Mouse (Mus musculus): ENCODE measurements around the gene Ltbp1. TPM values are rescaled to one million over a fixed set of nuclear protein-coding genes. Genes with fewer than 3 reads are reported as not detected.

Gene Ltbp1
- polyA plus RNA-seq, 1 experiment, result 7.6 TPM

GRCm38 (mm10) chr17:75204065-75204464 lies 198.7 kb downstream of the Ltbp1 start:
- 90% methylated on average over 1 of the region's 1 CpGs for WGBS
- no peak for DNase-seq (ENCODE audit: low read depth, low spot score)

GRCm38 (mm10) chr17:75206281-75206680 lies 200.9 kb downstream of the Ltbp1 start:
- WGBS, result 78% methylated on average over 3 of the region's 3 CpGs
- DNase-seq (ENCODE audit: low read depth, low spot score), result no peak

- DNase-seq (ENCODE audit: low read depth, low spot score), result no peak
- WGBS, result 25% methylated on average over 7 of the region's 7 CpGs
Observed at GRCm38 (mm10) chr17:75208164-75208698, 202.9 kb downstream of the Ltbp1 start.

- WGBS, result 85% methylated on average over 4 of the region's 4 CpGs
- DNase-seq (ENCODE audit: low read depth, low spot score), result no peak
Observed at GRCm38 (mm10) chr17:75210526-75210925, 205.2 kb downstream of the Ltbp1 start.

GRCm38 (mm10) chr17:75216362-75216761 lies 211.0 kb downstream of the Ltbp1 start:
- no peak for DNase-seq (ENCODE audit: low read depth, low spot score)

GRCm38 (mm10) chr17:75218700-75219099 lies 213.3 kb downstream of the Ltbp1 start:
- WGBS, result 35% methylated on average over 6 of the region's 6 CpGs
- DNase-seq (ENCODE audit: low read depth, low spot score), result no peak

More at GRCm38 (mm10) chr17:75216362-75216761, 211.0 kb downstream of the Ltbp1 start:
- 89% methylated on average over 2 of the region's 2 CpGs for WGBS

GRCm38 (mm10) chr17:75228321-75228720 lies 223.0 kb downstream of the Ltbp1 start:
- DNase-seq (ENCODE audit: low read depth, low spot score), result no peak
- 31% methylated on average over 3 of the region's 3 CpGs for WGBS

- 62% methylated on average over 2 of the region's 2 CpGs for WGBS
- no peak for DNase-seq (ENCODE audit: low read depth, low spot score)
Observed at GRCm38 (mm10) chr17:75233206-75233605, 227.8 kb downstream of the Ltbp1 start.

- WGBS, result 71% methylated on average over 4 of the region's 4 CpGs
- no peak for DNase-seq (ENCODE audit: low read depth, low spot score)
Observed at GRCm38 (mm10) chr17:75233923-75234322, 228.6 kb downstream of the Ltbp1 start.

- WGBS, result 87% methylated on average over 3 of the region's 3 CpGs
- DNase-seq (ENCODE audit: low read depth, low spot score), result no peak
Observed at GRCm38 (mm10) chr17:75235781-75236180, 230.4 kb downstream of the Ltbp1 start.

GRCm38 (mm10) chr17:75236543-75236942 lies 231.2 kb downstream of the Ltbp1 start:
- no peak for DNase-seq (ENCODE audit: low read depth, low spot score)
- WGBS, result 81% methylated on average over 2 of the region's 2 CpGs

- no peak for DNase-seq (ENCODE audit: low read depth, low spot score)
- WGBS, result 93% methylated on average over 3 of the region's 3 CpGs
Observed at GRCm38 (mm10) chr17:75237456-75237855, 232.1 kb downstream of the Ltbp1 start.

GRCm38 (mm10) chr17:75238655-75239054 lies 233.3 kb downstream of the Ltbp1 start:
- 92% methylated on average over 2 of the region's 2 CpGs for WGBS
- DNase-seq (ENCODE audit: low read depth, low spot score), result no peak

- no peak for DNase-seq (ENCODE audit: low read depth, low spot score)
- 73% methylated on average over 3 of the region's 3 CpGs for WGBS
Observed at GRCm38 (mm10) chr17:75239545-75239944, 234.2 kb downstream of the Ltbp1 start.

GRCm38 (mm10) chr17:75242086-75242485 lies 236.7 kb downstream of the Ltbp1 start:
- no peak for DNase-seq (ENCODE audit: low read depth, low spot score)
- 94% methylated on average over 1 of the region's 1 CpGs for WGBS

GRCm38 (mm10) chr17:75243221-75243620 lies 237.9 kb downstream of the Ltbp1 start:
- DNase-seq (ENCODE audit: low read depth, low spot score), result no peak
- 20% methylated on average over 1 of the region's 1 CpGs for WGBS

GRCm38 (mm10) chr17:75244148-75244547 lies 238.8 kb downstream of the Ltbp1 start:
- 84% methylated on average over 3 of the region's 3 CpGs for WGBS
- DNase-seq (ENCODE audit: low read depth, low spot score), result no peak

- WGBS, result 88% methylated on average over 7 of the region's 7 CpGs
- DNase-seq (ENCODE audit: low read depth, low spot score), result no peak
Observed at GRCm38 (mm10) chr17:75245085-75245484, 239.7 kb downstream of the Ltbp1 start.

GRCm38 (mm10) chr17:75248632-75249031 lies 243.3 kb downstream of the Ltbp1 start:
- no peak for DNase-seq (ENCODE audit: low read depth, low spot score)
- WGBS, result 56% methylated on average over 10 of the region's 10 CpGs

GRCm38 (mm10) chr17:75250571-75250970 lies 245.2 kb downstream of the Ltbp1 start:
- no peak for DNase-seq (ENCODE audit: low read depth, low spot score)

GRCm38 (mm10) chr17:75251094-75251493 lies 245.7 kb downstream of the Ltbp1 start:
- 81% methylated on average over 6 of the region's 6 CpGs for WGBS
- DNase-seq (ENCODE audit: low read depth, low spot score), result no peak

More at GRCm38 (mm10) chr17:75250571-75250970, 245.2 kb downstream of the Ltbp1 start:
- 76% methylated on average over 6 of the region's 6 CpGs for WGBS

- 92% methylated on average over 5 of the region's 5 CpGs for WGBS
- DNase-seq (ENCODE audit: low read depth, low spot score), result no peak
Observed at GRCm38 (mm10) chr17:75252540-75252939, 247.2 kb downstream of the Ltbp1 start.

Data from large intestine, adult 2 months (tissue).